13 mouse cellular contexts compared by ENCODE assay signal in genomic region chr5:31053728-31054127, GRCm38 (mm10). TPM values are rescaled to one million over a fixed set of nuclear protein-coding genes. Genes with fewer than 3 reads are reported as not detected.
DNase-seq lines count a peak whose midpoint lies in the region; ATAC-seq and TF ChIP-seq lines count a peak whose summit lies in the region.
"Not testable (repeated sequence)": the region's sequence is repeated elsewhere in the genome, so short reads cannot be mapped to it uniquely, and the experiment has no call there.
"Had no signal": no experiment of that assay in that cellular context is flagged by ENCODE, and none has a peak within 500 bp of the region (broad histone marks: within the 10 kb centered on the region; RNA-seq: fewer than 3 reads in every experiment).

No protein-coding gene starts in this region.

- not testable (repeated sequence) for ATAC-seq in forebrain, embryonic 14.5 days; heart, postnatal 0 days (ENCODE audit: insufficient read depth, low read depth); intestine, embryonic 16.5 days; limb, embryonic 14.5 days (ENCODE audit: low FRiP score, low read depth); lung, postnatal 0 days; neural tube, embryonic 11.5 days (ENCODE audit: insufficient read depth, low FRiP score, low TSS enrichment)

- TF ChIP-seq EP300 in heart, postnatal 0 days (IDR thresholded peaks at IDR 0.05; ENCODE audit: low read depth); lung, postnatal 0 days (IDR thresholded peaks at IDR 0.05): not testable (repeated sequence)

- H3K27me3 ChIP-seq in forebrain, embryonic 14.5 days (replicated peaks; ENCODE audit: control insufficient read depth, insufficient read depth, low read length); heart, postnatal 0 days (ENCODE audit: control insufficient read depth, insufficient read depth, low read length); intestine, embryonic 16.5 days (replicated peaks; ENCODE audit: control insufficient read depth, insufficient read depth, low read length); limb, embryonic 14.5 days (ENCODE audit: control insufficient read depth, insufficient read depth, low read length); lung, postnatal 0 days (replicated peaks; ENCODE audit: insufficient read depth, low read length); neural tube, embryonic 11.5 days (ENCODE audit: control insufficient read depth, insufficient read depth, low read length): not testable (repeated sequence)

- 47% methylated on average over 4 of the region's 4 CpGs for WGBS in forebrain, embryonic 14.5 days
- WGBS in heart, postnatal 0 days = 78% methylated on average over 4 of the region's 4 CpGs
- 55% methylated on average over 4 of the region's 4 CpGs for WGBS in intestine, embryonic 16.5 days
- WGBS in limb, embryonic 14.5 days = 47% methylated on average over 4 of the region's 4 CpGs
- WGBS in lung, postnatal 0 days = 50% methylated on average over 4 of the region's 4 CpGs
- 54% methylated on average over 4 of the region's 4 CpGs for WGBS in neural tube, embryonic 11.5 days

- H3K4me1 ChIP-seq in forebrain, embryonic 14.5 days (ENCODE audit: control insufficient read depth, insufficient read depth, low read length) = peaks cover 14% of the 10 kb centered on the region
- peaks cover 13% of the 10 kb centered on the region; the same call in 1 of the 2 replicates for H3K4me1 ChIP-seq in heart, postnatal 0 days (ENCODE audit: control insufficient read depth, insufficient read depth)
- H3K4me1 ChIP-seq in intestine, embryonic 16.5 days (ENCODE audit: control insufficient read depth, insufficient read depth, low read length) = peaks cover 14% of the 10 kb centered on the region
- not testable (repeated sequence) for H3K4me1 ChIP-seq in limb, embryonic 14.5 days (ENCODE audit: control insufficient read depth, insufficient read depth, low read length); lung, postnatal 0 days (ENCODE audit: insufficient read depth, low read depth, low read length); neural tube, embryonic 11.5 days (ENCODE audit: control insufficient read depth, insufficient read depth, low read length)

- H3K4me3 ChIP-seq in forebrain, embryonic 14.5 days (ENCODE audit: low read depth, low read length) = peak overlapping the region; percentile 63; the same call in 1 of the 2 replicates
- peak overlapping the region; percentile 60; the same call in 1 of the 2 replicates for H3K4me3 ChIP-seq in heart, postnatal 0 days (ENCODE audit: low read depth, low read length)
- H3K4me3 ChIP-seq in intestine, embryonic 16.5 days (ENCODE audit: low read length) = peak overlapping the region; percentile 75
- peak overlapping the region; percentile 67 for H3K4me3 ChIP-seq in limb, embryonic 14.5 days (replicated peaks; ENCODE audit: low read length)
- not testable (repeated sequence) for H3K4me3 ChIP-seq in lung, postnatal 0 days (ENCODE audit: low read depth, low read length)
- H3K4me3 ChIP-seq in neural tube, embryonic 11.5 days (ENCODE audit: low read depth, low read length) = peak overlapping the region; percentile 67

- H3K36me3 ChIP-seq in forebrain, embryonic 14.5 days (ENCODE audit: control insufficient read depth, insufficient read depth, low read length) = peaks cover 17% of the 10 kb centered on the region
- H3K36me3 ChIP-seq in heart, postnatal 0 days (replicated peaks; ENCODE audit: control insufficient read depth, insufficient read depth, low read length) = peaks cover 25% of the 10 kb centered on the region; the same call in 1 of the 2 replicates
- H3K36me3 ChIP-seq in intestine, embryonic 16.5 days (ENCODE audit: control insufficient read depth, insufficient read depth, low read length); lung, postnatal 0 days (ENCODE audit: insufficient read depth, low read length); neural tube, embryonic 11.5 days (ENCODE audit: control insufficient read depth, insufficient read depth, low read length): not testable (repeated sequence)
- H3K36me3 ChIP-seq in limb, embryonic 14.5 days (ENCODE audit: control insufficient read depth, insufficient read depth, low read length) = peaks cover 18% of the 10 kb centered on the region

- not testable (repeated sequence) for H3K27ac ChIP-seq in forebrain, embryonic 14.5 days (ENCODE audit: low read depth, low read length); heart, postnatal 0 days (ENCODE audit: low read depth); intestine, embryonic 16.5 days (ENCODE audit: low read length)
- peak overlapping the region; percentile 75 for H3K27ac ChIP-seq in limb, embryonic 14.5 days (replicated peaks; ENCODE audit: low read depth, low read length)
- 0 out of 2 replicates have a peak overlapping the region, but pooled peaks have one; percentile 26 for H3K27ac ChIP-seq in lung, postnatal 0 days (ENCODE audit: low read length)
- H3K27ac ChIP-seq in neural tube, embryonic 11.5 days (ENCODE audit: low read depth, low read length) = 0 out of 2 replicates have a peak overlapping the region, but pooled peaks have one; percentile 49

- peak overlapping the region; percentile 94 for H3K4me2 ChIP-seq in forebrain, embryonic 14.5 days (ENCODE audit: low read length)
- peak overlapping the region; percentile 92 for H3K4me2 ChIP-seq in heart, postnatal 0 days (ENCODE audit: low read depth, low read length)
- peak overlapping the region; percentile 96 for H3K4me2 ChIP-seq in intestine, embryonic 16.5 days (ENCODE audit: low read depth, low read length)
- peak overlapping the region; percentile 76 for H3K4me2 ChIP-seq in limb, embryonic 14.5 days (replicated peaks; ENCODE audit: low read depth, low read length, severe bottlenecking)
- not testable (repeated sequence) for H3K4me2 ChIP-seq in lung, postnatal 0 days (replicated peaks; ENCODE audit: low read depth, low read length)
- peak overlapping the region; percentile 90 for H3K4me2 ChIP-seq in neural tube, embryonic 11.5 days (ENCODE audit: low read depth)

- H3K9me3 ChIP-seq in forebrain, embryonic 14.5 days (replicated peaks; ENCODE audit: control insufficient read depth, low read length); heart, postnatal 0 days (replicated peaks; ENCODE audit: control insufficient read depth, low read length); intestine, embryonic 16.5 days (ENCODE audit: control insufficient read depth, low read length); limb, embryonic 14.5 days (ENCODE audit: control insufficient read depth, low read length); lung, postnatal 0 days (ENCODE audit: low read length); neural tube, embryonic 11.5 days (ENCODE audit: control insufficient read depth, low read length): not testable (repeated sequence)

- TF ChIP-seq POLR2A in limb, embryonic 14.5 days (IDR thresholded peaks at IDR 0.05; ENCODE audit: borderline replicate concordance, extremely low read depth, insufficient read depth, insufficient read length) = not testable (repeated sequence)

- peak overlapping the region; percentile 83 for H3K9ac ChIP-seq in forebrain, embryonic 14.5 days (ENCODE audit: low read length)
- H3K9ac ChIP-seq in heart, postnatal 0 days (replicated peaks; ENCODE audit: low read depth, low read length); intestine, embryonic 16.5 days (ENCODE audit: low read depth, low read length); limb, embryonic 14.5 days (ENCODE audit: low read depth, low read length, severe bottlenecking); lung, postnatal 0 days (replicated peaks; ENCODE audit: low read depth): not testable (repeated sequence)
- H3K9ac ChIP-seq in neural tube, embryonic 11.5 days (ENCODE audit: low read length) = peak overlapping the region; percentile 47

- not testable (repeated sequence) for TF ChIP-seq CTCF in heart, postnatal 0 days (IDR thresholded peaks at IDR 0.05; ENCODE audit: low read depth); lung, postnatal 0 days (IDR thresholded peaks at IDR 0.05)

- DNase-seq in embryo, embryonic 11 days = peak; percentile 4
- not testable (repeated sequence) for DNase-seq in forebrain, embryonic 14.5 days (ENCODE audit: low spot score); heart, postnatal 0 days (ENCODE audit: low spot score); limb, embryonic 14.5 days (ENCODE audit: low spot score); neural tube, embryonic 11.5 days (ENCODE audit: low spot score)
- peak; percentile 6 for DNase-seq in lung, postnatal 0 days (ENCODE audit: low spot score)

RNA-seq across cellular contexts. Expression of gene Cad, which starts 0.9 kb away (rescaled TPM):
- polyA plus RNA-seq in forebrain, embryonic 14.5 days (2014; fragmentation: Nextera tagmentation; extraction: Ambion mirVana) = 16.5 and 19.4 TPM in 2 replicates
- 24.6 and 74.6 TPM in 2 replicates for total RNA-seq in heart, postnatal 0 days (2014; rRNA removed; ENCODE audit: low replicate concordance)
- polyA plus RNA-seq in heart, postnatal 0 days (2015; fragmentation: Nextera tagmentation; extraction: Ambion mirVana) = 5.4 and 5.7 TPM in 2 replicates
- 16.8 and 18.2 TPM in 2 replicates for polyA plus RNA-seq in intestine, embryonic 16.5 days (2015; fragmentation: Nextera tagmentation; extraction: Ambion mirVana)
- 49.1 and 62.5 TPM in 2 replicates for polyA plus RNA-seq in limb, embryonic 14.5 days (2012; rRNA removed)
- polyA plus RNA-seq in limb, embryonic 14.5 days (2014; fragmentation: Nextera tagmentation; extraction: Ambion mirVana) = 28.3 and 29.4 TPM in 2 replicates
- polyA plus RNA-seq in lung, postnatal 0 days (2015; fragmentation: Nextera tagmentation; extraction: Ambion mirVana) = 4.1 and 4.2 TPM in 2 replicates
- 27.9 and 28.2 TPM in 2 replicates for polyA plus RNA-seq in neural tube, embryonic 11.5 days (2014; fragmentation: Nextera tagmentation; extraction: Ambion mirVana)

RNA-seq across cellular contexts. Expression of gene Slc5a6, which starts 5.0 kb away (rescaled TPM):
- 12.1 and 13.7 TPM in 2 replicates for polyA plus RNA-seq in forebrain, embryonic 14.5 days (2014; fragmentation: Nextera tagmentation; extraction: Ambion mirVana)
- 7.1 and 7.7 TPM in 2 replicates for total RNA-seq in heart, postnatal 0 days (2014; rRNA removed; ENCODE audit: low replicate concordance)
- 5.2 and 5.5 TPM in 2 replicates for polyA plus RNA-seq in heart, postnatal 0 days (2015; fragmentation: Nextera tagmentation; extraction: Ambion mirVana)
- 18.8 TPM in 2 replicates for polyA plus RNA-seq in intestine, embryonic 16.5 days (2015; fragmentation: Nextera tagmentation; extraction: Ambion mirVana)
- 25.3 and 33.9 TPM in 2 replicates for polyA plus RNA-seq in limb, embryonic 14.5 days (2012; rRNA removed)
- polyA plus RNA-seq in limb, embryonic 14.5 days (2014; fragmentation: Nextera tagmentation; extraction: Ambion mirVana) = 11.0 and 11.4 TPM in 2 replicates
- 3.4 and 3.6 TPM in 2 replicates for polyA plus RNA-seq in lung, postnatal 0 days (2015; fragmentation: Nextera tagmentation; extraction: Ambion mirVana)
- 9.3 and 9.7 TPM in 2 replicates for polyA plus RNA-seq in neural tube, embryonic 11.5 days (2014; fragmentation: Nextera tagmentation; extraction: Ambion mirVana)

RNA-seq across cellular contexts. Expression of gene Atraid, which starts 5.6 kb away (rescaled TPM):
- 167 and 200 TPM in 2 replicates for polyA plus RNA-seq in forebrain, embryonic 14.5 days (2014; fragmentation: Nextera tagmentation; extraction: Ambion mirVana)
- total RNA-seq in heart, postnatal 0 days (2014; rRNA removed; ENCODE audit: low replicate concordance) = 141 and 177 TPM in 2 replicates
- 166 and 176 TPM in 2 replicates for polyA plus RNA-seq in heart, postnatal 0 days (2015; fragmentation: Nextera tagmentation; extraction: Ambion mirVana)
- polyA plus RNA-seq in intestine, embryonic 16.5 days (2015; fragmentation: Nextera tagmentation; extraction: Ambion mirVana) = 180 and 190 TPM in 2 replicates
- polyA plus RNA-seq in limb, embryonic 14.5 days (2012; rRNA removed) = 134 and 151 TPM in 2 replicates
- 190 and 200 TPM in 2 replicates for polyA plus RNA-seq in limb, embryonic 14.5 days (2014; fragmentation: Nextera tagmentation; extraction: Ambion mirVana)
- polyA plus RNA-seq in lung, postnatal 0 days (2015; fragmentation: Nextera tagmentation; extraction: Ambion mirVana) = 260 and 289 TPM in 2 replicates
- polyA plus RNA-seq in neural tube, embryonic 11.5 days (2014; fragmentation: Nextera tagmentation; extraction: Ambion mirVana) = 95.1 and 98.5 TPM in 2 replicates

RNA-seq across cellular contexts. Expression of gene Dnajc5g, which starts 52.4 kb away (rescaled TPM):
- polyA plus RNA-seq in forebrain, embryonic 14.5 days (2014; fragmentation: Nextera tagmentation; extraction: Ambion mirVana) = not detected in 2 replicates
- total RNA-seq in heart, postnatal 0 days (2014; rRNA removed; ENCODE audit: low replicate concordance) = not detected in 2 replicates
- not detected in 2 replicates for polyA plus RNA-seq in heart, postnatal 0 days (2015; fragmentation: Nextera tagmentation; extraction: Ambion mirVana)
- not detected in 2 replicates for polyA plus RNA-seq in intestine, embryonic 16.5 days (2015; fragmentation: Nextera tagmentation; extraction: Ambion mirVana)
- not detected in 2 replicates for polyA plus RNA-seq in limb, embryonic 14.5 days (2012; rRNA removed)
- not detected in 2 replicates for polyA plus RNA-seq in limb, embryonic 14.5 days (2014; fragmentation: Nextera tagmentation; extraction: Ambion mirVana)
- not detected in 2 replicates for polyA plus RNA-seq in lung, postnatal 0 days (2015; fragmentation: Nextera tagmentation; extraction: Ambion mirVana)
- not detected in 2 replicates for polyA plus RNA-seq in neural tube, embryonic 11.5 days (2014; fragmentation: Nextera tagmentation; extraction: Ambion mirVana)
- total RNA-seq: heart, adult 18-20 months; layer of hippocampus, adult 18-20 months; left cerebral cortex, postnatal 10 days had no signal
- polyA plus RNA-seq: spleen, adult 2 months; thymus, postnatal 0 days had no signal

RNA-seq across cellular contexts. Expression of gene Slc30a3, which starts 54.3 kb away (rescaled TPM):
- 2.0 TPM in 2 replicates for polyA plus RNA-seq in forebrain, embryonic 14.5 days (2014; fragmentation: Nextera tagmentation; extraction: Ambion mirVana)
- not detected in 2 replicates for total RNA-seq in heart, postnatal 0 days (2014; rRNA removed; ENCODE audit: low replicate concordance)
- polyA plus RNA-seq in heart, postnatal 0 days (2015; fragmentation: Nextera tagmentation; extraction: Ambion mirVana) = 0.08 and 0.18 TPM in 2 replicates
- polyA plus RNA-seq in intestine, embryonic 16.5 days (2015; fragmentation: Nextera tagmentation; extraction: Ambion mirVana) = 0.12 and 0.15 TPM in 2 replicates
- 0.82 and 0.86 TPM in 2 replicates for polyA plus RNA-seq in limb, embryonic 14.5 days (2012; rRNA removed)
- 0.53 and 0.91 TPM in 2 replicates for polyA plus RNA-seq in limb, embryonic 14.5 days (2014; fragmentation: Nextera tagmentation; extraction: Ambion mirVana)
- polyA plus RNA-seq in lung, postnatal 0 days (2015; fragmentation: Nextera tagmentation; extraction: Ambion mirVana) = not detected in 2 replicates
- 8.1 and 9.2 TPM in 2 replicates for polyA plus RNA-seq in neural tube, embryonic 11.5 days (2014; fragmentation: Nextera tagmentation; extraction: Ambion mirVana)
- total RNA-seq: heart, adult 18-20 months had no signal
- polyA plus RNA-seq: activated CD4-positive, CD25-positive, alpha-beta regulatory T cell, adult 4 months had no signal
